Mouse (Mus musculus) brown adipose tissue, adult 24 weeks (tissue): ENCODE measurements at regions not wholly inside any gene's neighbourhood (a gene's known extent, or its start where the extent isn't known, plus 50 kb on each side); places are given as distances from the start of the nearest gene placed in this dataset.

Experiments
- H3K27ac ChIP-seq: fragments of 200-500 bp; replicated peaks from 2 replicates; pipeline ENCODE4 v1.5.1; 2012; ENCODE audit warnings: low read depth, mild to moderate bottlenecking, low read length
- H3K4me1 ChIP-seq: fragments of 200-500 bp; 2 replicates; pipeline ENCODE4 v1.6.1; 2012; ENCODE audit warnings: low read length, mixed read lengths; ENCODE audit not compliant: control insufficient read depth, insufficient read depth, insufficient read length
- H3K4me3 ChIP-seq: fragments of 200-500 bp; 2 replicates; pipeline ENCODE4 v1.5.1; 2012; ENCODE audit warnings: low read depth, mild to moderate bottlenecking, low read length, moderate library complexity; ENCODE audit not compliant: insufficient read depth

GRCm38 (mm10) chrX:166977029-166977428 lies 232.1 kb downstream of the Tmsb4x start:
- Histone ChIP-seq H3K4me3 (no peak overlapping the region), H3K4me1 (no peaks in the 10 kb centered on the region), H3K27ac (no peak overlapping the region)

- no peak overlapping the region for H3K27ac ChIP-seq
- H3K4me3 ChIP-seq, result no peak overlapping the region
- no peaks in the 10 kb centered on the region for H3K4me1 ChIP-seq
Measured at GRCm38 (mm10) chrX:166971721-166972120, 237.4 kb downstream of the Tmsb4x start.

- Histone ChIP-seq H3K4me1 (no peaks in the 10 kb centered on the region), H3K4me3 (no peak overlapping the region), H3K27ac (no peak overlapping the region)
Measured at GRCm38 (mm10) chrX:166964656-166965582, 244.2 kb downstream of the Tmsb4x start.

GRCm38 (mm10) chrX:166952528-166953189 lies 256.5 kb downstream of the Tmsb4x start:
- H3K27ac ChIP-seq, result no peak overlapping the region
- H3K4me1 ChIP-seq, result no peaks in the 10 kb centered on the region
- H3K4me3 ChIP-seq, result no peak overlapping the region

- Histone ChIP-seq H3K4me3 (no peak overlapping the region), H3K4me1 (no peaks in the 10 kb centered on the region), H3K27ac (no peak overlapping the region)
Measured at GRCm38 (mm10) chrX:166951011-166951410, 258.1 kb downstream of the Tmsb4x start.

- Histone ChIP-seq H3K4me3 (no peak overlapping the region), H3K4me1 (no peaks in the 10 kb centered on the region), H3K27ac (no peak overlapping the region)
Measured at GRCm38 (mm10) chrX:166945915-166946314, 263.2 kb downstream of the Tmsb4x start.

GRCm38 (mm10) chrX:166945476-166945875 lies 263.6 kb downstream of the Tmsb4x start:
- Histone ChIP-seq H3K27ac (no peak overlapping the region), H3K4me1 (no peaks in the 10 kb centered on the region), H3K4me3 (no peak overlapping the region)

- Histone ChIP-seq H3K27ac (no peak overlapping the region), H3K4me3 (no peak overlapping the region), H3K4me1 (no peaks in the 10 kb centered on the region; the same call in 1 of the 2 replicates)
Measured at GRCm38 (mm10) chrX:166933766-166934165, 275.3 kb downstream of the Tmsb4x start.

- no peak overlapping the region for H3K27ac ChIP-seq
- no peak overlapping the region for H3K4me3 ChIP-seq
- no peaks in the 10 kb centered on the region; the same call in 1 of the 2 replicates for H3K4me1 ChIP-seq
Measured at GRCm38 (mm10) chrX:166932472-166932871, 276.6 kb downstream of the Tmsb4x start.

- H3K4me1 ChIP-seq, result no peaks in the 10 kb centered on the region; the same call in 1 of the 2 replicates
- no peak overlapping the region for H3K4me3 ChIP-seq
- H3K27ac ChIP-seq, result no peak overlapping the region
Measured at GRCm38 (mm10) chrX:166931048-166931447, 278.1 kb downstream of the Tmsb4x start.

GRCm38 (mm10) chrX:166929716-166930420 lies 279.2 kb downstream of the Tmsb4x start:
- Histone ChIP-seq H3K27ac (no peak overlapping the region), H3K4me3 (no peak overlapping the region), H3K4me1 (no peaks in the 10 kb centered on the region; the same call in 1 of the 2 replicates)

GRCm38 (mm10) chrX:166915356-166915953 lies 293.7 kb downstream of the Tmsb4x start:
- H3K27ac ChIP-seq, result no peak overlapping the region
- no peaks in the 10 kb centered on the region for H3K4me1 ChIP-seq
- no peak overlapping the region for H3K4me3 ChIP-seq

GRCm38 (mm10) chrX:166906602-166907001 lies 302.5 kb downstream of the Tmsb4x start:
- H3K4me3 ChIP-seq, result no peak overlapping the region
- no peak overlapping the region for H3K27ac ChIP-seq
- no peaks in the 10 kb centered on the region for H3K4me1 ChIP-seq

- no peak overlapping the region for H3K27ac ChIP-seq
- no peak overlapping the region for H3K4me3 ChIP-seq
- H3K4me1 ChIP-seq, result no peaks in the 10 kb centered on the region
Measured at GRCm38 (mm10) chrX:166900761-166901160, 308.4 kb downstream of the Tmsb4x start.

- Histone ChIP-seq H3K27ac (no peak overlapping the region), H3K4me3 (no peak overlapping the region), H3K4me1 (no peaks in the 10 kb centered on the region)
Measured at GRCm38 (mm10) chrX:166895199-166895598, 309.7 kb upstream of the Egfl6 start.
